Mouse (Mus musculus): ENCODE measurements around the gene Fstl1.

DNA sequence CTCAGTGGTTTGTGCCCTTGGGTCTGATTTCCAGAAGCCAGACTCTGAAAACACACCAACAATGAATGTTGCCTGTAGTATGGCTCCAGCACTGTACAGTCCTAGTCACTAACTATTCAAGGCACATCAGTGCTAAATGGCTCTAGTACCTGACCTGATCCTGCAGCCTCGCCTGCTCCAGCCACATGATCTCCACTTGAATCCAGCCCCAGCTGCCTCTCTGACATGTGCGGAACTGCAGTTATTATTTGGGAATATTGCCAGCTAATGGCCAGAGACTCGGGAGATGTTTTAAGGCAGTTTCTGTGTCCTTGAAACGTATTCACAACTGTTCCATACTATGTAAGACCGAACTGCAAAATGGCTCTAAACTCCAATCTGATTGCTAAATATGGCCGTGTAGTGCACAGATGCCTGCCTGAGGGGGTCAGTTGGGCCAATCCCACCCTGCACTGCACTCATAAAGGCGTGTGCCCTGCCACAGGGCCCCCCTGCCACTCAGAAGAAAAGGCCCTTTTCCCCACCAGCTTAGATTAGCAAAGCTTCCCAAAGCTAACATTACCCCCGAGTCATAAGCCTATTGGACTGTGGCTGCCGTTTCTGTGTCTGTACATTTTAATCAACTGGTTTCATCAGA lies 11.0 kb downstream of the Fstl1 start:
- TF ChIP-seq CHD2 (IDR thresholded peaks at IDR 0.05; ENCODE audit: low read depth, low read length), result no peak
- no peak for TF ChIP-seq ZNF384 (IDR thresholded peaks at IDR 0.05; ENCODE audit: low read depth, low read length)
